Mouse (Mus musculus) midbrain, embryonic 16.5 days (tissue): ENCODE measurements at regions not wholly inside any gene's neighbourhood (a gene's known extent, or its start where the extent isn't known, plus 50 kb on each side); places are given as distances from the start of the nearest gene placed in this dataset.

ENCODE experiments used
- ATAC-seq: fragments of 200-750 bp; cut with Nextera tagmentation; 2 replicates; pipeline ENCODE4 v1.8.0; 2017; ENCODE audit warnings: moderate TSS enrichment
- H3K27ac ChIP-seq: fragments of 300-500 bp; sonication (generic); 2 replicates; pipeline ENCODE4 v1.5.1; 2014; ENCODE audit warnings: mild to moderate bottlenecking, low read length, mixed read lengths
- H3K27me3 ChIP-seq: fragments of 300-500 bp; sonication (generic); 2 replicates; pipeline ENCODE4 v1.6.1; 2014; ENCODE audit warnings: low read depth, low read length, mixed read lengths; ENCODE audit not compliant: control insufficient read depth, insufficient read depth
- H3K36me3 ChIP-seq: fragments of 300-500 bp; sonication (generic); 2 replicates; pipeline ENCODE4 v1.6.1; 2014; ENCODE audit warnings: mild to moderate bottlenecking, low read length, moderate library complexity, mixed read lengths; ENCODE audit not compliant: control insufficient read depth, insufficient read depth
- H3K4me1 ChIP-seq: fragments of 300-500 bp; sonication (generic); 2 replicates; pipeline ENCODE4 v1.6.1; 2014; ENCODE audit warnings: mild to moderate bottlenecking, low read length, mixed read lengths; ENCODE audit not compliant: control insufficient read depth, insufficient read depth
- H3K4me2 ChIP-seq: fragments of 300-500 bp; sonication (generic); 2 replicates; pipeline ENCODE4 v1.6.1; 2014; ENCODE audit warnings: mild to moderate bottlenecking, low read length, mixed read lengths
- H3K4me3 ChIP-seq: fragments of 300-500 bp; sonication (generic); 2 replicates; pipeline ENCODE4 v1.5.1; 2014; ENCODE audit warnings: low read depth, mild to moderate bottlenecking, low read length, moderate library complexity, mixed read lengths
- H3K9ac ChIP-seq: fragments of 300-500 bp; sonication (generic); 2 replicates; pipeline ENCODE4 v1.6.1; 2014; ENCODE audit warnings: low read depth, low read length, mixed read lengths
- H3K9me3 ChIP-seq: fragments of 300-500 bp; sonication (generic); replicated peaks from 2 replicates; pipeline ENCODE4 v1.6.1; 2014; ENCODE audit warnings: mild to moderate bottlenecking, low read length, mixed read lengths; ENCODE audit not compliant: control insufficient read depth, poor library complexity, severe bottlenecking
- WGBS: fragments of 180-500 bp; shearing (Covaris S2); extraction: QIAGEN DNeasy Blood & Tissue Kit; methylation state at CpG from one replicate; pipeline ENCODE4 v1.1.7; 2014; 5-methylcytosine and 5-hydroxymethylcytosine counted together

DNA sequence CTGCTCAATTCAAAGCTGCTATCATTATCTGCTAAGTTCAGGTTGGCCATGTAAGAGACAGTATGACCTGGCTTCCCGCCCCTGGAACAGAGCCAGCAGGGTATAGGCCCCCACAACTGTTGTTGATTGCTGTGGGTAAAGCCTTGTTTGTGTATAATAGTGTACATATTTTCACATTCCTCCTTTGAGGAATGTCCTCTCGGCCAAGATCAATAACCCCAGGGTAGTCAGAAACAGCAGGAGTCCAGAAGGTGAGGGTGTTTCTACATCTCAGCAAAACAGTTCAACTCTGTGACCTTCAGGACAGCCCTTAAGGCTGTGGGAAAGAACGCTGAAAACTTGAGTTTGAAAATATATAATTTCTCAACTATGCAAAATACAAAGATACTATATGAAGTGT is 155.1 kb upstream of the Med13l start:
- no peak for ATAC-seq
- no peaks in the 10 kb centered on the region for H3K36me3 ChIP-seq
- H3K27ac ChIP-seq, result no peak overlapping the region
- no peak overlapping the region for H3K4me3 ChIP-seq
- WGBS, result 85% methylated on average over 3 of the region's 3 CpGs
- no peak overlapping the region for H3K9ac ChIP-seq
- H3K9me3 ChIP-seq, result no peaks in the 10 kb centered on the region
- no peak overlapping the region for H3K4me2 ChIP-seq
- H3K4me1 ChIP-seq, result peaks cover 3% of the 10 kb centered on the region; the same call in 1 of the 2 replicates
- no peaks in the 10 kb centered on the region for H3K27me3 ChIP-seq

DNA sequence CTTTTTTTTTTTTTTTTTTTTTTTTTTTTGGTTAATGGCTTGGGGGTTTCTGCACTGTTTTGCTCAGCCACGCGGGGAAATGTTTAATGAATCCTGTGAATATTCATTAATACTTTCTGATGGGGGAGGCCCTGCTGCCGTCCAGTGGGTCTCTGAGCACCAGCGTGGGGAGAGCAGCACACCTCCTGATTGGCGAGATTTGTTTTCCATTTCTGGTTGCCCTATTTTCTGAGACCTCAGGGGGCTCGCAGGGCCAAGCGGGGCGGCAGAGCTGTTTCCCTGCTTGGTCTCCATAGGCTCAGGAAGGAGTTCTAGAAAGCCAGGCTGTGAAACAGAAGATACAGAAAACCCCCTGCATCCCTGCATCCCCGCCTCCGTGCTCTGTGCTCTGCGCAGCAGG is 153.0 kb upstream of the Med13l start:
- 20% methylated on average over 11 of the region's 11 CpGs for WGBS
- Histone ChIP-seq H3K36me3 (no peaks in the 10 kb centered on the region), H3K9me3 (no peaks in the 10 kb centered on the region), H3K9ac (peak overlapping the region; percentile 49), H3K4me3 (no peak overlapping the region), H3K27ac (peak overlapping the region; percentile 56; the same call in 1 of the 2 replicates), H3K4me2 (no peak overlapping the region), H3K4me1 (peaks cover 3% of the 10 kb centered on the region; the same call in 1 of the 2 replicates), H3K27me3 (no peaks in the 10 kb centered on the region)
- no peak for ATAC-seq

DNA sequence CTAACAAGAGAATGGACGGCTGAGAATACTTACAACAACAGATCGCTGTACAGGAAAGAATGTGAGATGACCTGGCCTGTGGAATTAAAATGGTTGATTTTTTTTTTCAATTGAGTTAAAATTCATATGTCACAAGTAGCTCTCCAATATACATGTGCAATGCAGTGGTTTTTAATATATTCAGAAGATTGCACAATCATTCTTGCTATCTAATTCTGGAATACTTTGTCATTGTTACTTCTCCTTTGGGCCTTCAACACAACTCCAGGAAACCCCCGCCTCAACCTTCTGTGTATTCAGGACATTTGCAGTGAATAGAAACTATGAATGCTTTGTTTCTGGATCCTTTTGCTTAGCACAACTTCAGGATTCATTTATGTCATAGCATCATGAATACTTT is 152.5 kb upstream of the Med13l start:
- ATAC-seq, result no peak
- H3K9me3 ChIP-seq, result no peaks in the 10 kb centered on the region
- H3K27me3 ChIP-seq, result no peaks in the 10 kb centered on the region
- 57% methylated on average over 3 of the region's 3 CpGs for WGBS
- peak overlapping the region; percentile 56; the same call in 1 of the 2 replicates for H3K27ac ChIP-seq
- H3K4me2 ChIP-seq, result no peak overlapping the region
- peak overlapping the region; percentile 49 for H3K9ac ChIP-seq
- H3K4me1 ChIP-seq, result peaks cover 3% of the 10 kb centered on the region; the same call in 1 of the 2 replicates
- no peak overlapping the region for H3K4me3 ChIP-seq
- H3K36me3 ChIP-seq, result no peaks in the 10 kb centered on the region

DNA sequence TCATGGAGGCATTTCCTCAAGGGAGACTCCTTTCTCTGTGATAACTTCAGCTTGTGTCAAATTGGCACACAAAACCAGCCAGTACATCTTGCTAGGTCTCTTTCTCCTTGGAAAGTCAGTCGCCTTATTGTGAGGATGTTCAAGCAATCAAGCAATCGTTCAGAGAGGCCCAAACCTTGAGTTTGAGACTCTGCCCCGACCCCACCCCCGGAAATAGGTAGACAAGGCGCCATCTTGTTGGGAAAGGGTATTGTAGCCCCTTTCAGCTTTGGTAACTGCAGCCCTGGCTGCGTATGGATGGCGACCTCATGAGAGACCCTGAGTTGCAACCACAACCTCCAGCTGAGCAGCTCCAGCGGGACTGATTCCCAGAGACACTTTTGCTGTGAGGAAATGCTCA is 151.7 kb upstream of the Med13l start:
- Histone ChIP-seq H3K36me3 (no peaks in the 10 kb centered on the region), H3K9me3 (no peaks in the 10 kb centered on the region), H3K27ac (no peak overlapping the region), H3K27me3 (no peaks in the 10 kb centered on the region), H3K9ac (no peak overlapping the region), H3K4me1 (peaks cover 6% of the 10 kb centered on the region), H3K4me2 (no peak overlapping the region), H3K4me3 (no peak overlapping the region)
- 86% methylated on average over 8 of the region's 8 CpGs for WGBS
- no peak for ATAC-seq

DNA sequence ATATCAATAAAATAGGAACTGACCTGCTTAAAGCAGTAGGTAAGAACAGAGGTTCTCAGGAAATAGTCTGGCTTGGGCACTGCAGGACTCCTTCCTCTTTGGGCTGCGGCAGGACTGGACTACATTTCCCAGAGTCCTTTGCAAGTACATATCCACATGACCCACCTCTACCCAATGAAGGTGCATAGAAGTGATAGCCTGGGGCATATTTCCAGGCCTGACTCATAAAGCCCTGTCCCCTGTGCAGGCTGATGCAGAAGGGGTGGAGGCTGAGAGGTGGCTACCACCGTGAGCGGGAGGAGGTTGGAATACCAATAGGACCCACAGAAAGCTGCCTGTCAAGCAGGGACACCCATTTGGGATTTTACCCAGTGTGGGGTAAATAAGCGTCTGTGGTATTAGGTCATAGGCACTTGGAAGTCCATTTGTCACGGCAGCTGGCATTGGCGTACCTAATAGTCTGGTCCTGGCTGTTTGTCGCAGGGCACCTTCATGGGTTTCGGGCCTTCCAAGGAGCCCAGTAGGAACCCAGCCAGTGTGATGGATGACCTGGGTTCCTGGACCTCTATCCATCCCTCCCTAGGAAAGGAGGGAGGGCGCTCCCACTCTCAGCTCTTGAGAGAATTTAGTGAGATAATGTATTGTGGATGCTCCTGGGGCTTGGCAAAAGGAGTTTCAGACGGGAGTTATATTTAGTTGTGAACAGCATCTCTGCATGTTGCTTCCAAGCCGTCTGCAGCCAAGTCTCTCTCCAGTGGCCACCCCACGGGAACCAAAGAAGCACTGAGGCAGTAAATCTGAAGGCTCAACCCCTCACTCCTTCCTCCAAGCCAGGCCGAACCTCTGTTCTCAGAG is 146.8 kb upstream of the Med13l start:
- 61% methylated on average over 13 of the region's 13 CpGs for WGBS
- Histone ChIP-seq H3K36me3 (no peaks in the 10 kb centered on the region), H3K27ac (no peak overlapping the region), H3K9ac (no peak overlapping the region), H3K4me2 (peak overlapping the region; percentile 18; the same call in 1 of the 2 replicates), H3K4me1 (peaks cover 3% of the 10 kb centered on the region; the same call in 1 of the 2 replicates), H3K27me3 (no peaks in the 10 kb centered on the region), H3K4me3 (no peak overlapping the region; the same call in 1 of the 2 replicates), H3K9me3 (no peaks in the 10 kb centered on the region)
- ATAC-seq, result peak; percentile 93

DNA sequence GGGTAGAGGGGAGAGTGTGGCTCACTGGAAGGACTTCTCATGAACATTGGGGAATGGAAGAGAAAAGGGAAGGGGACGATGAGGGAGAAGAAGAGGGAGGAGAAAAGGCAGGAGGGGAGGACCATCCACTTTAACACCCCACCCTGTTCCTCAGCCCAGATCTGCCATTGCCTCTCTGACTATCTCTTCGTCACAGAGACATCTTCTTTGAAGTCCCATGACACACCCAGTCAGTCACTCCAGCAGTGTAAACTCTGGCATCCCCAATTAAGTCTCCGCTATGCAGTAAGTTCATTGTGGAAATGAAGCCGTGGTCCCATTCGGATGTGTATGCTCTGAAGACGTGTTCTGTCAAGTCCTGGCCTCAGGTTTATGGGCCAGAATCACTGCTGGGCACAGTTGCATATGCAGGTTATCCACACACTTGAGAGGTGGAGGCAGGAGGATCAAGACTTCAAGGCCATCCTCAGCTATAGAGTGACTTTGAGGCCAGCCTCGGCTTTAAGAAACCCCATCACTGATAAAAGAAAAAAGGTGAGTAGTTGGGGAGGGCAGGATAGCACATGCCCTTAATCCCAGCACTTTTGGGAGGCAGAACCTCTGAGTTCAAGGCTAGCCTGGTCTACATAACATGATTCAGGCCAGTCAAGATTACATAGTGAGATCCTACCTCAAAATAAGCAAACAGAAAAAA is 141.0 kb upstream of the Med13l start:
- no peaks in the 10 kb centered on the region for H3K36me3 ChIP-seq
- H3K9me3 ChIP-seq, result no peaks in the 10 kb centered on the region
- peaks cover 14% of the 10 kb centered on the region for H3K4me1 ChIP-seq
- H3K27me3 ChIP-seq, result no peaks in the 10 kb centered on the region
- 88% methylated on average over 7 of the region's 7 CpGs for WGBS
- no peak overlapping the region for H3K4me3 ChIP-seq
- H3K9ac ChIP-seq, result no peak overlapping the region
- no peak overlapping the region for H3K27ac ChIP-seq
- H3K4me2 ChIP-seq, result no peak overlapping the region
- ATAC-seq, result no peak

DNA sequence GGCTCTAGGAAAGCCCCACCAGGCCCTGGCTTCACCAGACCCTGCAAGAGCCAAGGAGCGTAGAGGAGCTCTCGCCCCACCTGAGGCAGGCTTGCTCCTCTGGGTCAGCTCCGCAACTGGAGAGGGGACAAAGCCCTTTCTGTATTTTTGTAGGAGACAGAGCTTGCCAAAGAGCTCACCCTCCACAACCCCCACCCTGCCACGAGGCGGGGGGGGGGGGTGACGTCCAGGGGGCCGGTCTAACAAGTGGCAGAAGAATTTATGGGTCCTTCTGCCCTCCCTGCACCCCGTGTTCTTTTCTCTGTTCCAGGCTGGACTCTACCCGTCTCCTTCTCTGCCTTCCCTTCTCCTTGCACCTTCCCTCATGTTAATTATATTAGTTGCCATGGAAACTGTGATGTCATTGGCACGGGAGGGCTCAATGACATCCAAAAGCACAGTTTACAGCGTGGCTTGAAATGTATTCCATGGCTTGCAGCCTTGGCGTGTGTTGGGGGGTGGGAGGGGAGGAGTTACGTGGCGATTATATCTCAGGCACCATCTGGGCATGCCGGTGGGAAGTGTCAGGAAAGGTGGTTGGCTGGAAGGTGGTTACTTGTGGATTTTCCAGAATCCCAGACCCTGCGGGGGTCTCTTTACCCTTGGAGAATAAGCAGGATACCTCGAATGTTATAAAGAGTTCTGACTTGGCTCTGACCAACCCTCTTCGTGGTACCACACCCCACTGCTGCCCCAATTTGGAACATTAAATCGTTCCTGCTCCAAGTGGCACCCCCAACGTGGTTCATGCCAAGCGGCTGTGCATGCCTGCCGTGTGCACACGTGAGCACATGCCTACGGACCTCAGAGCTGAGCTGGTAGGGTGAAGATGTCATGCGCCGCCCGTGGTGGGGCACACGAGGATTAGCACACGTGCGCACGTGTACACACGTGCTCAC is 138.3 kb upstream of the Med13l start:
- peaks cover 14% of the 10 kb centered on the region for H3K4me1 ChIP-seq
- peak overlapping the region; percentile 39 for H3K4me3 ChIP-seq
- no peaks in the 10 kb centered on the region for H3K9me3 ChIP-seq
- no peaks in the 10 kb centered on the region for H3K27me3 ChIP-seq
- peak; percentile 92 for ATAC-seq
- H3K36me3 ChIP-seq, result no peaks in the 10 kb centered on the region
- WGBS, result 45% methylated on average over 32 of the region's 32 CpGs
- peak overlapping the region; percentile 79 for H3K4me2 ChIP-seq
- peak overlapping the region; percentile 87 for H3K27ac ChIP-seq
- peak overlapping the region; percentile 73 for H3K9ac ChIP-seq

DNA sequence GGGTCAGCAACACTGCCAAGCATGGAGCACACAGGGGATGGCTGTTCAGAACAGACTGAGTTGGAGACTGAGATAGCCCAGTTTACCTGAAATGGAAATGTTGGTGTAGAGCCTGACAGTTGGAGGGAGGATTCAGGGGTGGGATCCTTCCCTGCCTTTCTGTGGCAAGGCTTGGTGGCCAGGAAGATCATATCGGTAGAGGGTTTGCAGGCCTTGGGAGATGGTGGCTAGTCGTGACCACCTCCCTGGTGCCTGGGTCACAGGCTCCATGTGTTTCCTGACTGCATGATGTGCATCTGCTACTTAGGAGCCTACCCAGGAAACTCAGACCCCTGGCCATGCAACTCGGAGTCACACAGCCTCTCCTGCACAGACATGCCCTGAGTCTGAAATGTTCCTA is 136.3 kb upstream of the Med13l start:
- peaks cover 14% of the 10 kb centered on the region for H3K4me1 ChIP-seq
- H3K4me2 ChIP-seq, result no peak overlapping the region
- H3K36me3 ChIP-seq, result no peaks in the 10 kb centered on the region
- no peak for ATAC-seq
- no peaks in the 10 kb centered on the region for H3K27me3 ChIP-seq
- no peak overlapping the region for H3K9ac ChIP-seq
- H3K9me3 ChIP-seq, result no peaks in the 10 kb centered on the region
- H3K4me3 ChIP-seq, result no peak overlapping the region
- WGBS, result 87% methylated on average over 3 of the region's 3 CpGs
- H3K27ac ChIP-seq, result no peak overlapping the region
